Mouse (Mus musculus) spleen, adult 2 months (tissue): Measurements from ENCODE around the gene Kmt5a. TPM values are rescaled to one million over a fixed set of nuclear protein-coding genes. Genes with fewer than 3 reads are reported as not detected.
"Not testable (repeated sequence)": the region's sequence is repeated elsewhere in the genome, so short reads cannot be mapped to it uniquely, and the experiment has no call there.

Experiments used
- DNase-seq, 2 experiments: peaks; one replicate each; pipeline versions ENCODE4 v3.0.0 to v3.0.0-alpha.2; 2012 to 2021; ENCODE audit warnings: low spot score in 2 of 2, low read depth in 1 of 2
- H3K27ac ChIP-seq: fragments of 200-500 bp; 2 replicates; pipeline ENCODE4 v1.5.1; 2012; ENCODE audit warnings: low read length, inconsistent platforms; ENCODE audit not compliant: insufficient read depth
- H3K27me3 ChIP-seq: fragments of 200-500 bp; 2 replicates; pipeline ENCODE4 v1.6.1; 2012; ENCODE audit warnings: mild to moderate bottlenecking, moderate library complexity, low read length, inconsistent platforms; ENCODE audit not compliant: control insufficient read depth, insufficient read depth
- H3K36me3 ChIP-seq: fragments of 200-500 bp; 2 replicates; pipeline ENCODE4 v1.6.1; 2012; ENCODE audit warnings: mild to moderate bottlenecking, low read length, inconsistent platforms; ENCODE audit not compliant: control insufficient read depth, insufficient read depth
- H3K4me1 ChIP-seq: fragments of 200-500 bp; 2 replicates; pipeline ENCODE4 v1.6.1; 2011; ENCODE audit warnings: inconsistent platforms; ENCODE audit not compliant: control insufficient read depth, insufficient read depth, insufficient read length
- H3K4me3 ChIP-seq: fragments of 200-500 bp; 2 replicates; pipeline ENCODE4 v1.5.1; 2011; ENCODE audit warnings: mild to moderate bottlenecking, inconsistent platforms; ENCODE audit not compliant: insufficient read depth, insufficient read length; ENCODE audit errors: extremely low read depth
- CTCF ChIP-seq: fragments of 200-500 bp; IDR thresholded peaks from 2 replicates; pipeline ENCODE4 v1.5.1; 2011; ENCODE audit warnings: mild to moderate bottlenecking, inconsistent platforms; ENCODE audit not compliant: insufficient read depth, insufficient read length, insufficient replicate concordance; ENCODE audit errors: extremely low read depth
- POLR2A ChIP-seq: fragments of 200-500 bp; IDR thresholded peaks from 2 replicates; pipeline ENCODE4 v1.6.1; 2011; ENCODE audit warnings: low read depth, low read length, inconsistent platforms
- WGBS: fragments of 180-500 bp; shearing (Covaris S2); methylation state at CpG from one replicate; pipeline ENCODE4 v1.1.7; 2018; 5-methylcytosine and 5-hydroxymethylcytosine counted together
- polyA plus RNA-seq: library from polyadenylated mRNA; depleted of rRNA; stranded (reverse); fragments of >200 nt; gene quantifications from 2 replicates; pipeline ENCODE4 v1.2.3, GENCODE M21; 2012

The Kmt5a gene
- polyA plus RNA-seq, 1 experiment = 18.4 TPM

GRCm38 (mm10) chr5:124456762-124457161 lies 17.0 kb downstream of the Kmt5a start:
- no peak for DNase-seq
- WGBS = 95% methylated on average over 6 of the region's 6 CpGs
- Histone ChIP-seq H3K4me3 (no peak overlapping the region), H3K36me3 (peaks cover 49% of the 10 kb centered on the region), H3K4me1 (no peaks in the 10 kb centered on the region), H3K27me3 (no peaks in the 10 kb centered on the region), H3K27ac (no peak overlapping the region)
- no peak for TF ChIP-seq CTCF

GRCm38 (mm10) chr5:124460922-124461321 lies 21.2 kb downstream of the Kmt5a start:
- not testable (repeated sequence) for DNase-seq, H3K4me3 ChIP-seq, H3K27ac ChIP-seq, H3K27me3 ChIP-seq, H3K4me1 ChIP-seq
- peaks cover 51% of the 10 kb centered on the region for H3K36me3 ChIP-seq
- WGBS = 92% methylated on average over 14 of the region's 14 CpGs

- H3K36me3 ChIP-seq = peaks cover 48% of the 10 kb centered on the region
- no peaks in the 10 kb centered on the region for H3K4me1 ChIP-seq
- H3K27me3 ChIP-seq = no peaks in the 10 kb centered on the region
- no peak overlapping the region for H3K4me3 ChIP-seq
- 91% methylated on average over 8 of the region's 8 CpGs for WGBS
- no peak overlapping the region for H3K27ac ChIP-seq
- DNase-seq = no peak
- no peak for TF ChIP-seq CTCF
- no peak for TF ChIP-seq POLR2A
These were observed 22.7 kb downstream of the Kmt5a start for GRCm38 (mm10) chr5:124462297-124463025.

- H3K4me1 ChIP-seq = no peaks in the 10 kb centered on the region
- no peak for TF ChIP-seq CTCF
- no peak for TF ChIP-seq POLR2A
- 93% methylated on average over 5 of the region's 5 CpGs for WGBS
- no peaks in the 10 kb centered on the region for H3K27me3 ChIP-seq
- no peak for DNase-seq
- H3K36me3 ChIP-seq = peaks cover 45% of the 10 kb centered on the region
- no peak overlapping the region for H3K4me3 ChIP-seq
- no peak overlapping the region for H3K27ac ChIP-seq
These were observed 23.7 kb downstream of the Kmt5a start for GRCm38 (mm10) chr5:124463462-124463861.

GRCm38 (mm10) chr5:124464905-124465304 lies 25.2 kb downstream of the Kmt5a start:
- H3K36me3 ChIP-seq = peaks cover 43% of the 10 kb centered on the region
- no peak for DNase-seq
- no peak overlapping the region for H3K27ac ChIP-seq
- H3K27me3 ChIP-seq = no peaks in the 10 kb centered on the region
- no peak overlapping the region for H3K4me3 ChIP-seq
- H3K4me1 ChIP-seq = no peaks in the 10 kb centered on the region
- TF ChIP-seq CTCF = no peak
- TF ChIP-seq POLR2A = no peak

GRCm38 (mm10) chr5:124467766-124468165 lies 28.0 kb downstream of the Kmt5a start:
- WGBS = 87% methylated on average over 1 of the region's 1 CpGs

GRCm38 (mm10) chr5:124468365-124468764 lies 28.6 kb downstream of the Kmt5a start:
- TF ChIP-seq POLR2A = no peak
- no peak overlapping the region for H3K27ac ChIP-seq
- 92% methylated on average over 7 of the region's 7 CpGs for WGBS

More at GRCm38 (mm10) chr5:124467766-124468165, 28.0 kb downstream of the Kmt5a start:
- DNase-seq = no peak
- H3K4me3 ChIP-seq = no peak overlapping the region
- no peaks in the 10 kb centered on the region for H3K27me3 ChIP-seq
- H3K36me3 ChIP-seq = peaks cover 28% of the 10 kb centered on the region
- H3K27ac ChIP-seq = no peak overlapping the region
- H3K4me1 ChIP-seq = no peaks in the 10 kb centered on the region; the same call in 1 of the 2 replicates
- TF ChIP-seq CTCF (no peak), POLR2A (no peak)

More at GRCm38 (mm10) chr5:124468365-124468764, 28.6 kb downstream of the Kmt5a start:
- Histone ChIP-seq H3K4me1 (no peaks in the 10 kb centered on the region; the same call in 1 of the 2 replicates), H3K27me3 (no peaks in the 10 kb centered on the region), H3K4me3 (no peak overlapping the region), H3K36me3 (peaks cover 24% of the 10 kb centered on the region)
- DNase-seq = no peak
